Mouse (Mus musculus): ENCODE results near the gene Pdia2. TPM values are rescaled to one million over a fixed set of nuclear protein-coding genes. Genes with fewer than 3 reads are reported as not detected.
"Not testable (repeated sequence)": the region's sequence is repeated elsewhere in the genome, so short reads cannot be mapped to it uniquely, and the experiment has no call there.

Gene Pdia2
- total RNA-seq, 2 experiments from 2014 or later, result not detected

GRCm38 (mm10) chr17:26225150-26225549 lies 26.3 kb upstream of the Pdia2 start:
- H3K4me3 ChIP-seq, result no peak overlapping the region
- intact Hi-C loops (cut with DNase I), result no loop called here
- TF ChIP-seq CTCF (IDR thresholded peaks at IDR 0.05), result no peak
- DNase-seq, result no peak
- H3K27ac ChIP-seq, result no peak overlapping the region

GRCm38 (mm10) chr17:26221508-26221907 lies 22.6 kb upstream of the Pdia2 start:
- no peak for TF ChIP-seq CTCF (IDR thresholded peaks at IDR 0.05)
- no peak for DNase-seq
- Histone ChIP-seq H3K27ac (no peak overlapping the region), H3K4me3 (no peak overlapping the region)
- intact Hi-C loops (cut with DNase I), result no loop called here

- Histone ChIP-seq H3K27ac (no peak overlapping the region), H3K4me3 (no peak overlapping the region)
- no peak for TF ChIP-seq CTCF (IDR thresholded peaks at IDR 0.05)
- DNase-seq, result no peak
- intact Hi-C loops (cut with DNase I), result no loop called here
These were observed 13.8 kb upstream of the Pdia2 start for GRCm38 (mm10) chr17:26212681-26213080.

GRCm38 (mm10) chr17:26212241-26212640 lies 13.4 kb upstream of the Pdia2 start:
- no peak for TF ChIP-seq CTCF (IDR thresholded peaks at IDR 0.05)
- Histone ChIP-seq H3K4me3 (no peak overlapping the region), H3K27ac (no peak overlapping the region)
- intact Hi-C loops (cut with DNase I), result no loop called here
- DNase-seq, result no peak

DNA sequence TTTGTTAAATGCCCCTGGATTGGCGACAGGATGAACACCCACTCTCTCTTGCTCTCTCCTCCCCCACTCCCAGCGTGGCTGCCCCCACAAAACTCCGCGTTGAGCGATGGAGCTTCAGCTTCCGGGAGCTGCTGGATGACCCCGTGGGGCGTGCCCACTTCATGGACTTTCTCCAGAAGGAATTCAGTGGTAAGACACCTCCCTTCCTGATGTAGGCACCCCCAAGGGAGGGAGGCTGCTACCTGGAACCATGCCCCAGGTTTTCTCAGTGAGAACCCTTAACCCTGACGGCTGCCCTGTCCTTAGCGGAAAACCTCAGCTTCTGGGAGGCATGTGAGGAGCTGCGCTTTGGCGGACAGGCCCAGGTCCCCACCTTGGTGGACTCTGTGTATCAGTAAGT lies 8.8 kb upstream of the Pdia2 start, which contains the start of gene Arhgdig:
Arhgdig (minus strand) TSS at position 101 of the 400 bp plus-strand sequence.
- Histone ChIP-seq H3K27ac (no peak within 1 kb of the TSS), H3K4me3 (no peak within 1 kb of the TSS)
- TF ChIP-seq CTCF (IDR thresholded peaks at IDR 0.05), result no peak
- no peak for DNase-seq
- intact Hi-C loops (cut with DNase I), result no loop called here

- intact Hi-C loops (cut with DNase I), result no loop called here
- H3K4me3 ChIP-seq, result no peak overlapping the region
- no peak for TF ChIP-seq CTCF (IDR thresholded peaks at IDR 0.05)
- DNase-seq, result no peak
- H3K27ac ChIP-seq, result no peak overlapping the region
These were observed 7.5 kb upstream of the Pdia2 start for GRCm38 (mm10) chr17:26206392-26206791.

DNA sequence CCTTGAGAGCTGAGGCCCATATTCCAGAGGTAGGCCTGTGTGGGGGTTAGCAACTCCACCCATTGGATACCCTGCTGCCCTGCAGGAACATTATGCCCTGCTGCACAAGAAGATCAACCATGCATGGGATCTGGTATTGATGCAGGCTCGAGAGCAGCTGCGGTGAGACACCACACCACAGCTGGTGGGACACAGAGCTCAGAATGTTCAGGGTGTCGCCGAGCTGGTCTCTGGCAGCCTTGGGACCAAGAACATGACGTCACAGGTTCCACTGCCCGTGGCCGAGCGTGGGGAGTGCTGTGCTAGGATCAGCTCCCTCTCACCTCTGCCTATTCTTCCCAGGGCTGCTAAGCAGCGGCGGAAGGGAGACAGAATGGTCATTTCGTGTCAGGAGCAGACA lies 5.9 kb upstream of the Pdia2 start:
- intact Hi-C loops (cut with DNase I), result no loop called here
- no peak for DNase-seq
- H3K27ac ChIP-seq, result no peak overlapping the region; the same call in 1 of the 2 replicates
- no peak for TF ChIP-seq CTCF (IDR thresholded peaks at IDR 0.05)
- no peak overlapping the region for H3K4me3 ChIP-seq

- H3K4me3 ChIP-seq, result peak overlapping the region; percentile 75
- TF ChIP-seq CTCF (IDR thresholded peaks at IDR 0.05), result no peak
- DNase-seq, result peak; percentile 39
- intact Hi-C loops (cut with DNase I), result no loop called here
- peak overlapping the region; percentile 46 for H3K27ac ChIP-seq
These were observed 4.5 kb upstream of the Pdia2 start for GRCm38 (mm10) chr17:26203321-26203811.

DNA sequence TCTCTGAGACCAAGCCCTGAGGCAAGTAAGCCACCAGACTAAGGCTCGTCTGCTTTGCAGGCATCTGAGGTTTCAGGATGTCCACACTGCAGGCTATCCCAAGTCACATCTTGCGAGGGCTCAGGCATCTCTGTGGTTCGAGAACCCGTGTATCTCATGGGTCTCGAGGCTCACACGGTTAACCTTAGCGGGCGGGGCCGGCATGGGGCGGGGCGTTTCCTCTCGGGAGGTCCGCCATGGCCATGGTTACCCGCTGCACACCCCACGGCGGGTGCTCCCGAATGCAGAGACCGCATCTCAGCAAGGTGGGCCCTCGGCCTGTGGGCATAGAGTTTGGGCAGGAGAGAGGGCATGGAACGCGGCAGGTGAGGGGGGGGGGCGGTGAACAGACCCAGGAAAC lies 3.9 kb upstream of the Pdia2 start, which contains the start of gene Rgs11:
Rgs11 (plus strand) TSS at position 215 of the 400 bp plus-strand sequence.
- no peak for TF ChIP-seq CTCF (IDR thresholded peaks at IDR 0.05)
- Histone ChIP-seq H3K27ac (peak within 1 kb of the TSS; percentile 46), H3K4me3 (peak within 1 kb of the TSS; percentile 75)
- peak; percentile 59 for DNase-seq
- intact Hi-C loops (cut with DNase I), result no loop called here

- H3K4me3 ChIP-seq, result no peak overlapping the region
- DNase-seq, result no peak
- intact Hi-C loops (cut with DNase I), result no loop called here
These were observed 3.1 kb upstream of the Pdia2 start for GRCm38 (mm10) chr17:26201998-26202397.

GRCm38 (mm10) chr17:26200831-26201705 lies 2.2 kb upstream of the Pdia2 start:
- H3K4me3 ChIP-seq, result peak overlapping the region; percentile 74
- TF ChIP-seq CTCF (IDR thresholded peaks at IDR 0.05), result no peak
- no peak overlapping the region for H3K27ac ChIP-seq
- intact Hi-C loops (cut with DNase I), result no loop called here
- peak; percentile 53 for DNase-seq

More at GRCm38 (mm10) chr17:26201998-26202397, 3.1 kb upstream of the Pdia2 start:
- no peak for TF ChIP-seq CTCF (IDR thresholded peaks at IDR 0.05)
- H3K27ac ChIP-seq, result no peak overlapping the region

- no peak overlapping the region for H3K4me3 ChIP-seq
- no peak for DNase-seq
- no peak for TF ChIP-seq CTCF (IDR thresholded peaks at IDR 0.05)
- H3K27ac ChIP-seq, result no peak overlapping the region
- intact Hi-C loops (cut with DNase I), result no loop called here
These were observed 6.3 kb downstream of the Pdia2 start for GRCm38 (mm10) chr17:26192481-26193190.

DNA sequence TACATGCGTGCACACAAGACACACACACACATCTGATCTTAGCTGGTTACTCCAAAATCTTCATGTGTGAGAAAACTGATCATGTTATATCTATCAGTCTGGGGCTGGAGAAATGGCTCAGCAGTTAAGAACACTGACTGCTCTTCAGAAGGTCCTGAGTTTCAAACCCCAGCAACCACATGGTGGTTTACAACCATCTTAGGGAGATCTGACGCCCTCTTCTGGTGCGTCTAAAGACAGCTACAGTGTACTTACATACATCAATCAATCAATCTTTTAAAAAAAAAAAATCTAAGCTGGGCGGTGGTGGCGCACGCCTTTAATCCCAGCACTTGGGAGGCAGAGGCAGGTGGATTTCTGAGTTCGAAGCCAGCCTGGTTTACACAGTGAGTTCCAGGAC lies 7.4 kb downstream of the Pdia2 start:
- DNase-seq; H3K27ac ChIP-seq; H3K4me3 ChIP-seq; intact Hi-C loops (cut with DNase I): not testable (repeated sequence)

Data from gastrocnemius, adult 2 months (tissue).